Mouse (Mus musculus): Measurements from ENCODE around the gene Ldlrad2.
"Not testable (repeated sequence)": the region's sequence is repeated elsewhere in the genome, so short reads cannot be mapped to it uniquely, and the experiment has no call there.

Ldlrad2 gene

DNA sequence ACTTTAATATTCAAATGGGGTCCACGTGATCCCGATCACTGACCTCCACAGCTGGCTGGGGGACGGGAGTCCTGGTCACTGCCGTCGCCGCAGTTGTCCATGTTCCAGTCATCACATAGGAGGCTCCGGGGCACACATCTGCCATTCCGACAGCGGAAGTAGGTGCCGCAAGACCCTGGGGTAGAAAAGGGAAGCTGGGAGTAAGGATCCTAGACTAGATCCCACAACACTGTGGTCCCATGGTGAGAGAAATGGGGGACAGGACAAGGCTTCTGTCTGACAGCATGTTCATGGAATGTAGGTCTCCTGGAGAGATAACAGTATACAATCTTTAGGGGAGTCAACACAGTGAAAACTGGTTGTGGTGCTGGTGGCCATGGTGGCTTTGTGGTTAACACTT is at the start of gene Ldlrad2:
Ldlrad2 (minus strand) TSS at position 101 of the 400 bp plus-strand sequence.
- DNase-seq (ENCODE audit: low spot score), result no peak

DNA sequence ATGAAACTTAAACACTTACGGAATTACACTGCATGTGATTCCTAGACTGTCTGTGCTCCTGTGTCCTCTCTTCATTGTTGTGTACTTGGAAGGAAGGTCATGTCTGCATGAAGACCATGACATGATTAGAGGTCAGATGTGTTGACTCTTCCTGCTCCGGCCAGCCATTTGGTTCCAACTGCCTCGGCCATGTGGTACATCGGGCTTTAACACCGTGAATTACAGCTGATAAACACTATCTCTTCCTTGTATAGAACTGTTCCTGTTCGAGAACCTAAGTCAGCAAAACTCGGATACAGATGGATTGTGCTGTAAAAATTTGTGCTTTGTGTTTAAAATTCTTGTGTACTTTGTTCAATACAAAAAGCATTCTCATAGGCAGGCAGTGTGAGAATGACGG is 48.5 kb upstream of the Ldlrad2 start:
- no peak for DNase-seq (ENCODE audit: low spot score)

DNA sequence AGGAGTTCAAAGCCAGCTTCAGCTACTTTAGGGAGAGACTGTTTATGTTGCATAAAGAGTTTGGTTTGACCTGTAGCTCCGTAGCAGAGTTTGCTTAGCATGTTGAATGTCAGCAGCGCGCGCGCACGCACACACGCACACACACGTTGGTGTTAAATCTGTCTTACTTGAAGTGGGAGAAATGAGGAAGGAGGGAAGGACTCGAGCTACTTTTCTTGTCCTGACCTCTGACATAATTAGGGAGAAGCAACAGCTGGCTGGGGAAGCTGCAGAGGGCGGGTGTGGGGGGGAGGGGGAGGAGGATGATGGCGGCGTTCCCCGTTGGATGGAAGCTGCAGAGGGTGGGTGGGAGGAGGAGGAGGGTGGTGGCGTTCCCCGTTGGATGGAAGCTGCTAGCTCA is 35.9 kb upstream of the Ldlrad2 start:
- DNase-seq (ENCODE audit: low spot score), result no peak

DNA sequence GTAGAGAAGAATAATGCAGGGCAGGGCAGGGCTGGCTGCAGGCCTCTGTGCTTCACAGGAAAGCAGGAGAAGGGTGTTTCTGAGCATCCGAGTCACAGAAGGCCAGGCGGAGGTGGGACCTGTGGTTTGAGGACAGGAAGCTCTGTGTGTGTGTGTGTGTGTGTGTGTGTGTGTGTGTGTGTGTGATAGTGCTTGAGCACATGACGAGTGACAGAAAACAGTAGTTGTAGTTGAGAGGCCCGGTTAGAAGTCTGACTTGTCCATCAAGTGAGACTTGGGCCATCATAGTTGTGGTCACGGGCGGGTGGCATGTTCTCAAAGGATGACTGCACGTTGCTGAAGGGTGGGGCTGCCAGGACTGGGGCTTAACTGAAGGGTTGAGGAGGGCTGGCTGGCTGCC is 35.3 kb upstream of the Ldlrad2 start:
- DNase-seq (ENCODE audit: low spot score), result no peak

DNA sequence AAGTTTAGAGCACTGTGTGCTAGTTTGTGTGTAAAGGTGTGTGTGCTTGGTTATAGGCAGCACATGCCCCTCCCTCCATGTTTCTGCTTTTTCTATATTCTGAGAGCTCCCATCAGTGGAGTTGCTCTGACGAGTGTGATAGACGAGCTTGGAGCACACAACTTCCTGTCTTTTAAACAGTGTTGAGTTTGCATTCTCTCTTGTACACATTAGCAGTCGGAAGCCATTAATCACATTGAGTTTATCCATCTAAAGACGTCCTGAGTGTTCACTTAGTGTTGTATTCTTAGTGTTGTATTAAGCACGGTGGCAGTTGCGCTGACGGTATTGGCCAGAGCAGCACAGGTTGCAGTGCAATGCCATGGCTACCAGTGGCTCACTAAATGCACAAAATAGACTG is 34.9 kb upstream of the Ldlrad2 start:
- DNase-seq (ENCODE audit: low spot score), result no peak

DNA sequence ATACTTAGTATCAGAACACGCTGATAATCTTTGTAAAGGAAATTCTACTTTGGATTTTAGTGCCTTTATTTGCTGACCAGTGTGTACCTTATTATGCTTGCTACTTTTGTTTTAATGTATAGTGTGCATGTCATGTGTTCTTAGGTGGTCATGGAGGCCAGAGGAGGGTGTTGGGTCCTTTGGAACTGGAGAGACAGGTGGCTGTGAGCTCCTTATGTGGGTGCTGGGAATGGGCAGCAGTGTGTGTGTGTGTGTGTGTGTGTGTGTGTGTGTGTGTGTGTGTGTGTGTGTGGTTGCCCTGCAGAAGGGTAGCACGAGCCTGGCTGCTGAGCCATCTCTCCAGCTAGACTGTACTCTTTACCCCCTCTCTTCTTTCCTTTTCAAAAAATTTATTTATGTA is 32.7 kb upstream of the Ldlrad2 start:
- DNase-seq (ENCODE audit: low spot score), result no peak

DNA sequence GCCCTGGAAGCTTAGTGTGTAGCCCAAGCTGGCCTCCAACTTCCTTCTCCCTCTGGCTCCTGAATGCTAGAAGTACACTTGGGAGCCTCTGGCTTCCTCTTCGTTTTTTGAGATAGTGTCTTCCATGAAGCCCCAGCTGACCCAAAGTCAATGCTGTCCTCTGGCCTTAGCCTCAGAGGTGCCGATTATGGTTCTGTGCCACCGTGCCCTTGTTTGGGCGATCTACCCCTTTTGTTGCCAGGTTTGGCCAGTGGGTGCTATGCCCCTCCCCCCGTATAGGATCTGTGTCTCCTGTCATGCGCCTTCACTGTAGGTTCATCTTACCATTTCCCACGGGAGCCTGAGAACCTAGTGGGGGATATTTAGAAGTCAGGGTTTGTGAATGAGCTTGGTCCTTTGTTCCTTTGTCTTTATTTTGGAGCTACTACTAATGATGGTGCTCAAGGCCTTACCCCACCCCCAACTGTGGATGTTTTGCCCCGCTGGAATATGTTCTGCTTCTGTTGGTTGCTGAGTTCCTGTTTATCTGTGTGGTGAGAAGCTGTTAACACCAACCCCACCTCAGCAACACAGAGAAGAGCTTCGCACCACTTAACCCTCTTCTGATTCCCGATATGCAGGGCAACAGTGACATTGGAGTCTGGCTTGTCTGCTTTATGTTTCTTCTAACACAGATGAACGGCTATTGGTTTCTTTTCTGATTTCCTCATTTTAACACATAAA is 29.2 kb upstream of the Ldlrad2 start:
- no peak for DNase-seq (ENCODE audit: low spot score)

DNA sequence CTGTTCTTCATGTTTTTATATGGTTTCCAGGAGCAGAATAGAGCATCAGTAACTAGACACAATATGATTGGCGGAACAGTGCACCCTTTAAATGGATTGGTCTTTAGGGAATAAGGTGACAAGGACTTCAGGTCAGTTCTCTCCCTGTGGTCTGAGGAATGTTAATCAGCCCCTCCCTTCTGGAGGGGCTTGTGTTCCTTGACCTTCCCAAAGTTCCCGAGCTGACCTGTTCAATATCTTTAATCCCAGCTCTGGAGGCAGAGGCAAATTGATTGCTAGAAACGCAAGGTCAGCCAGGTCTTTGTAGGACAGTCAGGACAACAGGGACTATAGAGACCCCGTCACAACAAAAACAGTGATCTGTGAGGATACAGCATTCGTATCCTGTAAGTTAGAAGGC is 24.2 kb upstream of the Ldlrad2 start:
- no peak for DNase-seq (ENCODE audit: low spot score)

DNA sequence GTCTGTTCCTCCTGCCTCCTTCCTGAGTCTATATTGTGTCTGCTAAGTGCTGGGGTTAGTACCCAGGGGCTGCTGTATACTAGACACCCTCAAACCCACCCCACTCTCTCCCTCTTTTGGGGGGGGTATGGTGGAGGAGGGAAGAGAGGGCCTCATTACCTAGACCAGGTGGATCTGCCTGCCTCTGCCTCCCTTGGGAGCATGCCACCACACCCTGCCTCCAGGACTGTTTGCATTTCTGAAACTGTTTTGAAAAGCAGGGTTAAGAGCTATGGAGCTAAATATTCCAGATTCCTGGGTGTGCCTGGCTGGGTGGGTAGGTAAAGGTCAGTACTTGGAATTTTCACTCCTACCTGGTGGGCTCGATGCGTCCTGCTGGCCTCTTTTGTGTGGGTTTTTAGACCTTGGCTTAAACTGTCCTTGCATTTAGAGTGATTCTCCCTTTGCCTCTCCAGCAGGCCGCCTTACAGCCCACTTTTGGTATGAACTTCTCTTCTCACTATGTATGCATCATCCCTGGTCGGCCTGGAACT is 22.8 kb upstream of the Ldlrad2 start:
- no peak for DNase-seq (ENCODE audit: low spot score)

DNA sequence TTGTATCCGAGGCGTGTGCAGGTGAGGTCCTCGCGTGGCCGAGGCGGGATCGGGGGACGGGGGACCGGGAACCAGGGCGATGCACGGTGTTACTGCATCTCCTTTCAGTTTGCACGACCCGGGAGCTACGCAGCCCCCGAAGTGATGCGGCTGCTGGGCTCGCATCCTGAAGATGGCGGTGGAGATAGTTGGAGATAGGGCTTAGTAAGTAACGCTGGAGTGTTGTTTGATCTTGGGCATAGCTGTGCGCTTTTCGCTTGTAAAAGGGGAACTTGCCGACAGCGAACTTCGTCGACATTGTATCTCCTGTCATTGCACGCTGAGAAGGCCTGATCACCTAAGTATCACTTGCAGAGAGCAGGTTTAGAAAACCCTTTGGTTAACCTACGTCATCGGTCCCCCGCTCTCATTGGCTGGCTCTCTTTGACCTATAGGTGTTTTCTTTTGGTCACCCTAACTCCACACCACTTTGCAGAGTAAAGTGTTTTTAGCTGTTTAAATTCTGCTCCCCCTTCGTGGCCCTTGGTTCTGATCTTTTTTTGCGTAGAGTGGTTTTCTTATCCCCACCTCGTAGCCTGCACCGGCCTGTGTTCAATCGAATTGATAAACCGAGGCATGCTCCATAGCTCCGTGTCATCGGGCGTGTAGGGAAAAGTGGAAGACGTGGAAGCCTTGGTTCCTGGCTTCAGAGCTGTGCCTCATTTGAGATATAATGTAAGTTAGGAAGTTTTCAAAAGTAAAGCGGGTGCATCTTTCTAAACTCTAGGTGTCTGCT is 20.3 kb upstream of the Ldlrad2 start:
- peak; percentile 56 for DNase-seq (ENCODE audit: low spot score)

DNA sequence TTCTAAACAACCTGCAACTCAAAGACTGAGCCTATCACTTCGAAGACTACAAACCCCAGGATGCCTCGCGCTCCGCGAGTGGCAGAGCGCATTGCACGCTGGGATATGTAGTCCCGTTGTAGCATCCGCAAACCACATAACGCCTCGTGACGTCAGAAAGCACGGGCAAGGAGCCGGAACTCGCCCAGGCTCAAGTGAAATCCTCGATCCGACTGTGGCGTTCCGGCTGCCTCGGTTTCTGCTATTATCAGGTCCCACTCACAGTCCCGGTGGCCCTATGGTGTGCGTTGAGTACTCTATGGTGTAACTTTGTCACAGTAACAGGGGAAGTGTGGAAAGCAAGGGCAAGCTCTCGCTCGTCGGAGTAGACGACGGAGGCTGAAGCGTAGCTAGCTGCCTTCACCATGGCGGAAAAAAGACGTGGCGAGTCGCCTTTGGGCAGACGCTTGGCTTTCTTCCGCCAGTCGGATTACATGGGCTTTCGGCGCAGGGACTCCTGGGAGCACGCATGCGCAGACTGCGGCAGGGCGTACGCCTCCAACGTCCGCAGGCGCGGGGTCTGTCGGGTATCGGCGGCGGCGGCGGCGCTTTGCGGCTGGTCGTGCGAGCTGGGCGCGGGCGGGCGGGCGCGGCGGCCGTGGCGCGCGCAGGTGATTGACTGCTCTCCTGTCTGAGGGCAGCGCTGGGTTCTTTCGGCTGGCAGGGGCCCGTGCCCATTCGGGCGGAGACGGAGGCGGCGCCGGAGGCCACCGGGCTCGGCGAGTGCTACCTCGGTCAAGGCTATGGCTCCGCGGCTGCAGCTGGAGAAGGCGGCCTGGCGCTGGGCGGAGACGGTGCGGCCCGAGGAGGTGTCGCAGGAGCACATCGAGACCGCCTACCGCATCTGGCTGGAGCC is 19.5 kb upstream of the Ldlrad2 start, which contains the start of gene Usp48:
Usp48 (plus strand) TSS at position 155 of the 895 bp plus-strand sequence.
- peak; percentile 100 for DNase-seq (ENCODE audit: low spot score)

DNA sequence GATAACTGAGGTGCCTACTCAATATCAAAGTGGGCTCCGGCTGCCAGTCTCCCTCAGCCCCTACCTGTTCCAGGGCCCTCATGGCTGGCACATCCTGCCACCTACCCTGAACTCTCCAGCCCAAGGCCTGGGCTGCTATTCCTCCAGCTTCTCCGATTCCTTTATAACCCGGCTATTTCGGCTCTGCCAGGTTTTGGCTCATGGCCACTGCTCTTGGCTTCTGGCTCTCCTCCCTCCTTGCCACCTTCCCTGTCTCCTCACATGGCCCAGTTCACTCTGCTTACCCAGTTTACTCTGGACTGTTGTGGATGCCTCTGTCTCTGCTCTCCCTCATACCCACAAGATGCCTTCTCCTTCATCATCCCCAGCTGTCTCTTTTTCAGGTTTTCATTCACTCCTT is 16.6 kb upstream of the Ldlrad2 start:
- no peak for DNase-seq (ENCODE audit: low spot score)

DNA sequence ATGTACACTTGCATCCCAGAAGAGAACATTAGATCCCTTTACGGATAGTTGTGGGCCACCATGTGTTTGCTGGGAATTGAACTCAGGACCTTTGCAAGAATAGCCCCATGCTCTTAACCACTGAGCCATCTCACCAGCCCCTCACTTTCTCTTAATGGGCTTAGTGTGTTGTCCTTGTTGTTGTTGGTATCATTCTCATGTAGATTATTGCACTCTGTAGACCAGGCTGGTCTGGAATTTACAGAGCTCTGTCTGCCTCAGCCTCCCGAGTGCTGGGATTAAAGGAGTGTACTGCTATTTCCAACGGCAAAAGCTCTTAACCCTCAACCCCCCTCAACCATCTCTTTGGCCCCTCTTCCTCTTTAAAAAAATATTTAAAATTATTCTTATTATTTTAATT is 15.2 kb upstream of the Ldlrad2 start:
- no peak for DNase-seq (ENCODE audit: low spot score)

DNA sequence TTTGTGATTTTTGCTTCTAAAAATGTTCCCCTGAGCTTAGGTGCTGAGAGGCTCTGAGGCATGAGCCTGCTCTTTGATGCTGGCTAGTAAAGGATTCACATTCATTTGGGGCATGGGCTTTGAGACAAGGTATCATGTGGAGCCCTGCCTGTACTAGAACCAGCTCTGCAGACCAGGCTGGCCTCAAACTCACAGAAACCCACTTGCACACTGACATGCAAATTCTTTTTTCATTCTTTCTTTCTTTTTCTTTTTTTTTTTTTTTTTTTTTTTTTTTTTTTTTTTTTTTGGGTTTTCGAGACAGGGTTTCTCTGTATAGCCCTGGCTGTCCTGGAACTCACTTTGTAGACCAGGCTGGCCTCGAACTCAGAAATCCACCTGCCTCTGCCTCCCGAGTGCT is 14.7 kb upstream of the Ldlrad2 start:
- DNase-seq (ENCODE audit: low spot score), result not testable (repeated sequence)

DNA sequence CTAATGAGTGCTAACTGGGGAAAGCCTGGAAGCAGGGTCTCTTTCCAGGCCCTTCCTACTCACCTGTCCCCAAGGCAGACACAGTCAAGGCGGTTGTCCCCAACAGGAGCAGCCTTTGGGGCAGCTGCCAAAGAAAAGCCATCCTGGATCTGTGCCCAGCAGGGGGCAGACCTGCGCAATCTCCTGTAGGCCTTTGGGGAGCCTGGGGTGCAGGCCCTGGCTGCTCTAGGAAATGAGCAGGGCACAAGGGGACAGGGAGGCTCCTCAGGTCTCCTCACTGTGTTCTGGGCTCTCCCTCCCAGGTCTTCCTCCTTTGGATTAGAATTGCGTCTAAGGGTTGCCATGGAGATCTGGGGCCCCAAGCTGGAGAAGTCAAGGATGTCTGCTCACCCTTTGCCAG is 7.4 kb upstream of the Ldlrad2 start:
- peak; percentile 65 for DNase-seq (ENCODE audit: low spot score)

DNA sequence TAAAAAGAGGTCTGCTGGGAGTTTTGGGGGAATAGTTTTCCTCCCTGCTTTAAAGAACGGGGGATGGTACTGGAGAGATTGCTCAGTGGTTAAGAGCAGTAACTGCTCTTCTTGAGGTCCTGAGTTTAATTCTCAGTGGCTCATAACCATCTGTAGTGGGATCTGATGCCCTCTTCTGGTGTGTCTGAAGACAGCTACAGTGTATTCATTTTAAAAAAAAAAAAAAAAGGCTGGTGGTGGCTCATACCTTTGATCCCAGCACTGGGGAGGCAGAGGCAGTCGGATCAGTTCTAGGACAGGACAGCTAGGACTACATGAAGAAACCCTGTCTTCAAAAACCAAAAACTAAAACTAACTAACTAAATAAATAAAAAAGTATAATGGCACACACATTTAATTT is 5.9 kb upstream of the Ldlrad2 start:
- no peak for DNase-seq (ENCODE audit: low spot score)

DNA sequence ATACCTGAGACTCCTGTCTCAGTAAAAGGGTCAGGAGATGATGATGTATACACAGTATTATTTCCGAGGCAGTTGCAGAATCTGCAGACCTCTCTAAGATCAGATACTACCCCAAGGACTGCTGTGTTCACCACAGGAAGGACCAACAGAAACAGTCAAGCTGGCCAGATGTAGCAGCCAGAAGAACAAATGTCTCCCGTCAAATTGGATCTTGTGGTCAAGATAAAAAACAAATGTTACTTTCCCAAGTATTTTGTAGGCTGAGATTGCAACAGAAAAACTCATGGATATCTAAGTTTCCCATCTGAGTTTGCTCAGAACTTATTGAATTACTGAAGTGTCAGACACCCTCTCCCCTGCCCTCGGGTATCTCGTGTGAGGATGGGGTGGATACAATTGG is 5.4 kb upstream of the Ldlrad2 start:
- no peak for DNase-seq (ENCODE audit: low spot score)

DNA sequence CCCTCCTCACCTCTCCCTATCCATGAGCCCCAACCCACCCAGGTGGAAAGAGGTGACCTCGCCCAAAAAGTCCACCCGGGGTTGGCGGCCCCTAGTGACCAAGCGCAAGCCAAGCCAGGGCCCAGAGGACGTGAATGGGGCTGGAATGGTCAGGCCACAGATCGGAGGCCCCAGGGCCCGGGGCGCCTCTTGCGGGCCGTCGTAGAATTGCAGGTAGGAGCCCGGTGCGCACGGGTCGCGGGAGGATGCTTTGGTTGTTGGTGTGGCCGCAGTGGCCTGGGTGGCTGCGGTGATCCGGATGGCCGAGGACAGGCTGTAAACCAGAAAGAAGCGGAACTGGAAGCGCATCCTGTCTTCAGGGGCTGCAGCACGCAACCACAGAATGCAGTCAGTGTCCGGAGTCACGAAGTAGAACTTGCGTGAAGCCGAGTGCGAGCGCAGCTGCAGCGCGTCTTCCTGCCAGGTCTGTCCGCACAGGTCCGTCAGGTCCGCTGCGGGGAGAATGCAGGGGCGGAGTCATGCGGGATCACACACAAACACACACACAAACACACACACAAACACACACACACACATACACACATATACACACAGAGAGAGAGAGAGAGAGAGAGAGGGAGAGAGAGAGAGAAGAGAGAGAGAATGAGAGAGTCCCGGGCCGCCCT is 3.9 kb upstream of the Ldlrad2 start:
- peak; percentile 83 for DNase-seq (ENCODE audit: low spot score)

DNA sequence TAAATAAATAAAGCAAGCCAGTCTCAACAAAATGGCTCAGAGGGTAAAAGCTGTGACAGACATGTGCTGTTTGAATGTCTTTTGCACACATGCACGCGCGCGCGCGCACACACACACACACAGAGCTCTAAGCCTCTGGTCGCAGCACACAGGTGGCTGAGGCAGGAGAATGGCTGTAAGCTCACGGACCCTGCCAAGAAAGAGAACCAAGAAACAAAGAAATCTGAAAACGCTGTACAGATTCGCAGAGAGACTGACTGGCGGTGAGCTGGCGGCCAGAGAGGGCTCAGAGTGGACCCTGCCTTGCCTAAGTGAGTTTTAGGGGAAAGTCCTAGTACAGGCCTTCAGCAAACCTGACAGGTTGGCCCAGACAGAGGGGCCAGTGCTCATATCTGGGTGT is 3.1 kb upstream of the Ldlrad2 start:
- no peak for DNase-seq (ENCODE audit: low spot score)

DNA sequence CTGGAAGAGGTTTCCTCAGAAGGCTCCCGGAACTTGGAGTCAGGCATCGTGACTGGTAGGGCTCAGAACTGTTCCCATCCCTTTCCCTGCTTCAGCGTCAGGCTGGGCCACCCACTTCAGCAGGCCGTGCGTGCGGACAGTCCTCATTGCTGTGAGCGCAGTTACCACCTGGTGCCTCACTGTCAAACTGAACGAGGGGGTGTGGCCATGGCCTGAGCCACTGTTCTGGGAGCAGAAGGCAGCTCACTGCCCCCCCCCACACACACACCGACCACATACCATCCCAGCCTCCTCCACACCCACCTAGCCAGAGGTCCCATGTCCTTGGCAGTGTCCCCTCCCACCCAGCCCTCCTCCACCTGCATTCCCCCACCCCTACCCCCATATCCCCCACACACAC is 4.5 kb downstream of the Ldlrad2 start:
- no peak for DNase-seq (ENCODE audit: low spot score)

DNA sequence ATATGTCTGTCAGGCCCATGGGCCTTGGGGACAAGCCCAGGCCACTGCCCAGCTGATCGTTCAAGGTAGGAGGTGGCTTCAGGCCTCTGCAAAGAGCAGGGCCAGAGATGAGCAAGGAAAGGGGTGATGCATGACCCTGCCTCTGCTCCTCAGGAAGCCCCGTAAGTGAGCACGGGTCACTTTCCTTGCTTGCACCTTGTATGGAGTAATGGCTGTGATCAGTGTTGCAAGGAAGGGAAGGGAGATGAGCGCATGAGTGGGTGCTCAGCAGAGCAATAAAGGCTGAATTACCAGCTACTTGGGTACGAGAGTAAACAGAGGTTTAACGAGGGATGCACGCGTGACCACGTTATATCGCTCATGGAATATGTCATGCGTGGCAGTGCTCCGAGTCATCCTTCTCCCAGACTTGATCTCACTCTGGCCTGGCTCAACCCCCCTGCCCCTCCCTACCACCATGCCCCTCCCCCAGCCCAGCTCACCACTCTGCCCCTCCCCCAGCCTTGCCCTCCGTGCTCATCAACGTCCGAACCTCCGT is 17.6 kb downstream of the Ldlrad2 start:
- DNase-seq (ENCODE audit: low spot score), result no peak

DNA sequence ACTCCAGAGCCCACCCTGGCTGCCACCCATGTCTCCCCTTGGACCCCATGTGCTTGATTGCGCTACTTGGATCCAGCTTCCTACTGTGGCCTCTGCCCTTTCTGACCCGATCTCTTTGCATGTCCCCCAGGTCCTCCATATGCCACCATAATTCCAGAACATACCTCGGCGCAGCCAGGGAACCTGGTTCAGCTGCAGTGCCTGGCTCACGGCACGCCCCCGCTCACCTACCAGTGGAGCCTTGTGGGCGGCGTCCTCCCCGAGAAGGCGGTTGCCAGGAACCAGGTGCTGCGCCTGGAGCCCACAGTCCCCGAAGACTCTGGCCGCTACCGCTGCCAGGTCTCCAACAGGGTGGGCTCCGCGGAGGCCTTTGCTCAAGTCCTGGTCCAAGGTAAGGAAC is 20.9 kb downstream of the Ldlrad2 start:
- no peak for DNase-seq (ENCODE audit: low spot score)
